Mouse (Mus musculus) C2C12 (cell line): ENCODE measurements at regions not wholly inside any gene's neighbourhood (a gene's known extent, or its start where the extent isn't known, plus 50 kb on each side); places are given as distances from the start of the nearest gene placed in this dataset.

Experiments
- CEBPB ChIP-seq: IDR thresholded peaks from one replicate; pipeline ENCODE4 v1.6.1; 2011; ENCODE audit warnings: low read depth, mild to moderate bottlenecking, control low read depth, moderate library complexity
- CTCF ChIP-seq: IDR thresholded peaks from one replicate; pipeline ENCODE4 v1.5.1; 2011; ENCODE audit not compliant: control insufficient read depth, insufficient read depth, insufficient read length
- MAX ChIP-seq: IDR thresholded peaks from one replicate; pipeline ENCODE4 v1.6.1; 2011; ENCODE audit warnings: mild to moderate bottlenecking, control low read depth
- USF1 ChIP-seq: IDR thresholded peaks from one replicate; pipeline ENCODE4 v1.6.1; 2011; ENCODE audit warnings: low read depth, mild to moderate bottlenecking, control low read depth, moderate library complexity

DNA sequence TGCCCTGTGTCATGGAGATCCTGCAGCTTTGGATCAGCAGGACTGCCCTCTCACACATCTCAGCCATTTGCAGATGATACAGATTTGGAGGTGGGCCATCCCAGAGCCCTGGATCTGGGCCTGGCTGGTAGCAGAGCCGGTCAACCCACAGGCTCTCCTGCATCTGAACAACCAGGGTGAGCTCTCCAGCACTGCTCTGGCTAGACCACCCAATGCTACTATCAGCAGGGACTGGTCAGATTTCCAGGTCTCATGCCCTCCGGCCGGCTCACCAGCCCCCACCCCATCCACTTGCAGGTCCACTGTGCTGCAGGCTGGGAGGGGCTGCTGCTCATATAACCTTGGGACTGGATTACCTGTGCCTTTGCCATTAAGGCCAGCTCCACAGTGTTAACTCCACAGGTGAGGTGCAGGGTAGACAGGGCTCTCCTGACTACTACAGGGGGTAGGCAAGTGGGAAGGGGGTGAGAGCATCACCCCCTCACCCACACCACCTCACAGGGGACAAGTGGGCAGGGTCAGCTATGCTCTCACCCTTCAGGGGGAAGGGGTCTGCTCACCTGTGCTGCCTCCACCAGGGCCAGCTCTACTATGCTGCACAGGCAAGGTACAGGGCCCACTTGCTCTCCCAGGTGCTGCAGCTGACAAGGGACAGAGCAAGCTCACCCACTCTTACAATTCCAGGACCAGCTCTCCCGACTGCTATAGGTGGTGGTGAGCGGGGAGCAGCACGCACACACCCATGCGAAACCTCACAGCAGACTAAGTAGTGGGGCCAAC, 81.6 kb downstream of the Gpr65 start:
- TF ChIP-seq MAX (no peak), CTCF (no peak), USF1 (no peak), CEBPB (no peak)
